Mouse (Mus musculus): ENCODE measurements around the gene Smurf2. TPM values are rescaled to one million over a fixed set of nuclear protein-coding genes. Genes with fewer than 3 reads are reported as not detected.

Smurf2 gene
- total and polyA plus RNA-seq, 3 experiments, result 2.2 to 28.1 (median 20.0) TPM

DNA sequence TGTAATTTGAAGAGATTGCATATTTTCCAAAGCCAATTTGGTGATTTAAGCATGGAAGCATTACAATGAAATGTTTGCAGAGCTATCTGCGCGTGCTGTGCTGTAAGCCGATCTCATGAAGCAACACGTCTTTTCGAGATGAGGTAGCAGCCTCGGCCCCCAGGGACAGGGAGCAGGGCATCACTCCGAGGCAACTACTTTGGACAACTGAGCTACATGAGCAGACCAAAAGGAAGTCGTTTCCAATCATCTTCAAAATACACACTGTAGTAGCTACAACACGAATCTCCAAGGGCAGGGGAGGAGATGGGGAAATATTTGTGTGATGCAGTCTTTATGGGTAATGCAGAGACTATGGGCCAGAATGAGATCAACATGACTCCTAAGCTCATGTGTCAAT lies 9.9 kb upstream of the Smurf2 start:
- no peak for TF ChIP-seq GATA1 (IDR thresholded peaks at IDR 0.05; ENCODE audit: borderline replicate concordance, low read length)
- TF ChIP-seq POLR2AphosphoS5 (IDR thresholded peaks at IDR 0.05; ENCODE audit: insufficient replicate concordance, low read depth, low read length), result no peak
- no peak for TF ChIP-seq TAL1 (conservative IDR thresholded peaks at IDR 0.05; ENCODE audit: low read depth, low read length)
- no peak for TF ChIP-seq CTCF (IDR thresholded peaks at IDR 0.05; ENCODE audit: low read depth, low read length)
- no peak for TF ChIP-seq GATA2 (IDR thresholded peaks at IDR 0.05; ENCODE audit: borderline replicate concordance, low read depth, low read length)
- no peaks in the 10 kb centered on the region for H3K4me1 ChIP-seq (ENCODE audit: insufficient read depth, low read depth, low read length)
- H3K36me3 ChIP-seq (replicated peaks), result no peaks in the 10 kb centered on the region
- DNase-seq (ENCODE audit: low spot score), result no peak
- H3K9me3 ChIP-seq (replicated peaks), result no peaks in the 10 kb centered on the region
- H3K27me3 ChIP-seq (ENCODE audit: insufficient read depth, low read length), result peaks cover 19% of the 10 kb centered on the region
- no peak overlapping the region for H3K4me3 ChIP-seq (ENCODE audit: low read depth, low read length)
- no peak for ATAC-seq (ENCODE audit: extremely low read depth, insufficient number of reproducible peaks, low FRiP score, poor library complexity, severe bottlenecking)

DNA sequence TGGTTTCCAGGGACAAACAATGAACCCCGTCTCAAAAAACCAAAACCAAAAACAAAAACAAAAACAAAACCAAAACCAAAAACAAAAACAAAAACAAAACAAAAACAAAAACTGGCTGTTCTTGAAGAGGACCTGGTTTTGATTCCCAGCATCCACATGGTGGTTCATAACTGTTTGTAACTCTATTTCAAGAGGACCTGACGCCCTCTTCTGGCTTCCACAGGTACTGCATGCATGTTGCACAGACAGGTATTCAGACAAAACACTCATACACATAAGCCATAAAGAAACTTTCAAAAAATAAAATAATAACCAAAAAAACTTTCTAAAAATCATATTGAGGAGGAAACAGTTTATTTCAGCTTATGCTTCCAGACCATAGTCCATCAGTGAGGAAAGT lies 8.4 kb upstream of the Smurf2 start:
- no peak for TF ChIP-seq CTCF (IDR thresholded peaks at IDR 0.05; ENCODE audit: low read depth, low read length)
- no peak for TF ChIP-seq GATA2 (IDR thresholded peaks at IDR 0.05; ENCODE audit: borderline replicate concordance, low read depth, low read length)
- TF ChIP-seq POLR2AphosphoS5 (IDR thresholded peaks at IDR 0.05; ENCODE audit: insufficient replicate concordance, low read depth, low read length), result no peak
- no peak for TF ChIP-seq TAL1 (conservative IDR thresholded peaks at IDR 0.05; ENCODE audit: low read depth, low read length)
- no peak for TF ChIP-seq GATA1 (IDR thresholded peaks at IDR 0.05; ENCODE audit: borderline replicate concordance, low read length)
- peaks cover 17% of the 10 kb centered on the region for H3K27me3 ChIP-seq (ENCODE audit: insufficient read depth, low read length)
- no peaks in the 10 kb centered on the region for H3K4me1 ChIP-seq (ENCODE audit: insufficient read depth, low read depth, low read length)
- no peak overlapping the region for H3K4me3 ChIP-seq (ENCODE audit: low read depth, low read length)
- DNase-seq (ENCODE audit: low spot score) (no peak), ATAC-seq (ENCODE audit: extremely low read depth, insufficient number of reproducible peaks, low FRiP score, poor library complexity, severe bottlenecking) (no peak)
- no peaks in the 10 kb centered on the region for H3K9me3 ChIP-seq (replicated peaks)
- H3K36me3 ChIP-seq (replicated peaks), result no peaks in the 10 kb centered on the region

GRCm38 (mm10) chr11:106927950-106928349 lies 7.4 kb upstream of the Smurf2 start:
- Histone ChIP-seq H3K27me3 (ENCODE audit: insufficient read depth, low read length) (peaks cover 13% of the 10 kb centered on the region; the same call in 1 of the 2 replicates), H3K36me3 (replicated peaks) (no peaks in the 10 kb centered on the region), H3K9me3 (replicated peaks) (no peaks in the 10 kb centered on the region), H3K4me1 (ENCODE audit: insufficient read depth, low read depth, low read length) (no peaks in the 10 kb centered on the region), H3K4me3 (ENCODE audit: low read depth, low read length) (no peak overlapping the region)
- TF ChIP-seq POLR2AphosphoS5 (IDR thresholded peaks at IDR 0.05; ENCODE audit: insufficient replicate concordance, low read depth, low read length) (no peak), GATA2 (IDR thresholded peaks at IDR 0.05; ENCODE audit: borderline replicate concordance, low read depth, low read length) (no peak), CTCF (IDR thresholded peaks at IDR 0.05; ENCODE audit: low read depth, low read length) (no peak), GATA1 (IDR thresholded peaks at IDR 0.05; ENCODE audit: borderline replicate concordance, low read length) (no peak), TAL1 (conservative IDR thresholded peaks at IDR 0.05; ENCODE audit: low read depth, low read length) (no peak)
- no peak for DNase-seq (ENCODE audit: low spot score)
- ATAC-seq (ENCODE audit: extremely low read depth, insufficient number of reproducible peaks, low FRiP score, poor library complexity, severe bottlenecking), result no peak

DNA sequence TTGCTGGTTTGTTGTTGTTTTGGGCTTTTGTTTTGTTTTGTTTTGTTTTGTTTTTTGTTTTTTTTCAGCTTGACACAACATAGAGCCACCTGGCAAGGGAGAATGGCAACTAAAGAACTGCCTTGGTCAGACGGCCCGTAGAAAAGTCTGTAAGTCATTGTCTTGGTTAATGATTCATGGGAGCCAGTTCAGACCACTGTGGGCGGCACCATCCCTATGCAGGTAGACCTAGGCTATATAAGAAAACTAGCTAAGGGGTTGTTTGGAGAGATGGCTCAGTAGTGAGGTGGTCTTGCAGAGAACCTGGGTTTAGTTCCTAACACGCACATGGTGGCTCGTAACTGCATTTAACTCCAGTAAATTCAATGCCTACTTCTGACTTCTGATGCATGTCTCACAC lies 6.7 kb upstream of the Smurf2 start:
- no peak overlapping the region for H3K4me3 ChIP-seq (ENCODE audit: low read depth, low read length)
- ATAC-seq (ENCODE audit: extremely low read depth, insufficient number of reproducible peaks, low FRiP score, poor library complexity, severe bottlenecking) (no peak), DNase-seq (ENCODE audit: low spot score) (no peak)

DNA sequence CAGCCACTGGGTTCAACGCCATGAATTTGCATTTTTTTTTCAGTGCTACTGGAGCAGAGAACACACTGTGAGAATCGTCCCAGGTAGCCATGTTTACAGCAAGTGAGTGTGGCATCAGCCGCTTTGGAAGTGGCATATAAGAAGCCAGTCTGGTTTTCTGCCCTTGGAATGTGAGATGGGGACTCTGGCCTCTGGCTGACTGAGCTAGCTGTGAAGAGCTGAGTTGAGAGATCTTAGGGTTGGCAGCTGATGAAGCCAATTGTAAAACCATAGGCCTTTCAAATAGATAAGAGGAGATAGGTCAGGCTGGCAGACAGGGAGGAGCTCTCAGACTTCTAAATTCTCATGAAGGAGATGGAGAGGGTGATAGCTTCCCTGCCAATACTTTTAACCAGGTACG lies 6.2 kb upstream of the Smurf2 start:
- no peak for ATAC-seq (ENCODE audit: extremely low read depth, insufficient number of reproducible peaks, low FRiP score, poor library complexity, severe bottlenecking)
- no peak for DNase-seq (ENCODE audit: low spot score)
- H3K4me3 ChIP-seq (ENCODE audit: low read depth, low read length), result no peak overlapping the region
- H3K9me3 ChIP-seq (replicated peaks), result no peaks in the 10 kb centered on the region
- H3K4me1 ChIP-seq (ENCODE audit: insufficient read depth, low read depth, low read length), result no peaks in the 10 kb centered on the region
- no peak for TF ChIP-seq GATA1 (IDR thresholded peaks at IDR 0.05; ENCODE audit: borderline replicate concordance, low read length)
- TF ChIP-seq POLR2AphosphoS5 (IDR thresholded peaks at IDR 0.05; ENCODE audit: insufficient replicate concordance, low read depth, low read length), result no peak
- TF ChIP-seq CTCF (IDR thresholded peaks at IDR 0.05; ENCODE audit: low read depth, low read length), result no peak
- TF ChIP-seq TAL1 (conservative IDR thresholded peaks at IDR 0.05; ENCODE audit: low read depth, low read length), result no peak
- no peak for TF ChIP-seq GATA2 (IDR thresholded peaks at IDR 0.05; ENCODE audit: borderline replicate concordance, low read depth, low read length)
- no peaks in the 10 kb centered on the region for H3K36me3 ChIP-seq (replicated peaks)
- peaks cover 7% of the 10 kb centered on the region; the same call in 1 of the 2 replicates for H3K27me3 ChIP-seq (ENCODE audit: insufficient read depth, low read length)

More for the DNA sequence above, 6.7 kb upstream of the Smurf2 start:
- no peaks in the 10 kb centered on the region for H3K4me1 ChIP-seq (ENCODE audit: insufficient read depth, low read depth, low read length)
- no peaks in the 10 kb centered on the region for H3K36me3 ChIP-seq (replicated peaks)
- TF ChIP-seq POLR2AphosphoS5 (IDR thresholded peaks at IDR 0.05; ENCODE audit: insufficient replicate concordance, low read depth, low read length), result no peak
- TF ChIP-seq GATA1 (IDR thresholded peaks at IDR 0.05; ENCODE audit: borderline replicate concordance, low read length), result no peak
- no peak for TF ChIP-seq GATA2 (IDR thresholded peaks at IDR 0.05; ENCODE audit: borderline replicate concordance, low read depth, low read length)
- H3K27me3 ChIP-seq (ENCODE audit: insufficient read depth, low read length), result peaks cover 10% of the 10 kb centered on the region; the same call in 1 of the 2 replicates
- H3K9me3 ChIP-seq (replicated peaks), result no peaks in the 10 kb centered on the region

DNA sequence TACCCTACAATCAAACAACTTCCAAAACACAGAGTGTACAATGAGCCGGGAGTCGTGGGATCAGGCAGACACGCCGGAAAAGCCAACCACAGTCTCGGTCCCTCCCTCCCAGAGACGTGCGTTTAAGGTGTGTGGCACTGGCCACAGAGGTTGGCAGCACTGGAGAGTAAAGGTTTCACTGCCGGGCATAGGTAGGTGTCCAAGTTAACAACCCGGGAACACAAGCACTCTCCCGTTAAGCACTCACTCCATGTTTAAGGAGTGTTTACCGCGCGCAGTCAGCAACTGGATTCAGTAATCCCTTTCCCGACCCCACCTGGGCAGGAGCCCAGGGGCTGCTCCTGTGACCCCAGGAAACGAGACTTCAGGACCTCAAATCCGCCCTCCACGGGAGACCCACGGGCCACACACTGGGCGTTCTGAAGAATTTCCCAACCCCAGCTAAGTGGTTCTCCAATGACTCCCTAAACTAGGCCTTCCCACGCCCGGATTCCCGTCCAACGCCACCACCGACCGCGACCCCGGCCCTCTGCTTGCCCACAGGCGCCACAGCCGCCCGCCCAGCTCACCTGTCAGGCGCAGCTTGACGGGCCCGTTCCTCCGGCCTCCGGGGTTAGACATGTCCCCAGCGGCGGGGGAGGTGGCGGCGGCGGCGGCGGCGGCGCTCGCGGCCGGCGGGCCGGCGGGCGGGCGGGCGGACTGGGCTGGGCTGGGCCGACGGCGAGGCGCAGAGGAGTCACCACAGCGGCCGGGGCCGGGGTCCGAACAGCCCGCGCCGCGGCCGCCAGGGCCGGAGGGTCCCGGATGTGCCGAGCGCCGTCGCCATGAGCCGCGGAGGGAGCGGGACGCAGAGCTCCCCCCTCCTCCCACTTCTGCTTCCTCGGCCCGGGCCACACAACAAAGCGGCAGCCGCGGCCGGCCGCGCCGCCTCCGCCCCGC lies 634 bp downstream of the Smurf2 start:
- DNase-seq (ENCODE audit: low spot score) (peak; percentile 34), ATAC-seq (ENCODE audit: extremely low read depth, insufficient number of reproducible peaks, low FRiP score, poor library complexity, severe bottlenecking) (peak; percentile 36; the same call in 1 of the 2 replicates)
- TF ChIP-seq GATA1 (IDR thresholded peaks at IDR 0.05; ENCODE audit: borderline replicate concordance, low read length), result no peak
- TF ChIP-seq POLR2AphosphoS5 (IDR thresholded peaks at IDR 0.05; ENCODE audit: insufficient replicate concordance, low read depth, low read length), result no peak
- TF ChIP-seq CTCF (IDR thresholded peaks at IDR 0.05; ENCODE audit: low read depth, low read length), result no peak
- no peak for TF ChIP-seq GATA2 (IDR thresholded peaks at IDR 0.05; ENCODE audit: borderline replicate concordance, low read depth, low read length)
- no peak for TF ChIP-seq TAL1 (conservative IDR thresholded peaks at IDR 0.05; ENCODE audit: low read depth, low read length)
- Histone ChIP-seq H3K4me3 (ENCODE audit: low read depth, low read length) (peak overlapping the region; percentile 85), H3K36me3 (replicated peaks) (no peaks in the 10 kb centered on the region), H3K27me3 (ENCODE audit: insufficient read depth, low read length) (peaks cover 2% of the 10 kb centered on the region; the same call in 1 of the 2 replicates), H3K4me1 (ENCODE audit: insufficient read depth, low read depth, low read length) (peaks cover 21% of the 10 kb centered on the region), H3K9me3 (replicated peaks) (no peaks in the 10 kb centered on the region)
